Mouse (Mus musculus) hindbrain, embryonic 13.5 days (tissue): ENCODE measurements around the gene Espn. TPM values are rescaled to one million over a fixed set of nuclear protein-coding genes. Genes with fewer than 3 reads are reported as not detected.

ENCODE experiments used
- ATAC-seq: fragments of 200-750 bp; cut with Nextera tagmentation; 2 replicates; pipeline ENCODE4 v1.8.0; 2017; ENCODE audit warnings: moderate TSS enrichment; ENCODE audit not compliant: low FRiP score
- H3K27ac ChIP-seq: fragments of 300-500 bp; sonication (generic); 2 replicates; pipeline ENCODE4 v1.5.1; 2015; ENCODE audit warnings: inconsistent platforms, mild to moderate bottlenecking, moderate library complexity
- H3K27me3 ChIP-seq: fragments of 300-500 bp; sonication (generic); 2 replicates; pipeline ENCODE4 v1.6.1; 2015; ENCODE audit warnings: mild to moderate bottlenecking, inconsistent platforms
- H3K36me3 ChIP-seq: fragments of 300-500 bp; sonication (generic); 2 replicates; pipeline ENCODE4 v1.6.1; 2015; ENCODE audit warnings: mild to moderate bottlenecking, inconsistent platforms
- H3K4me1 ChIP-seq: fragments of 300-500 bp; sonication (generic); replicated peaks from 2 replicates; pipeline ENCODE4 v1.6.1; 2015; ENCODE audit warnings: inconsistent platforms
- H3K4me2 ChIP-seq: fragments of 300-500 bp; sonication (generic); 2 replicates; pipeline ENCODE4 v1.6.1; 2015; ENCODE audit warnings: inconsistent platforms, mild to moderate bottlenecking, moderate library complexity
- H3K4me3 ChIP-seq: fragments of 300-500 bp; sonication (generic); 2 replicates; pipeline ENCODE4 v1.5.1; 2015; ENCODE audit warnings: mild to moderate bottlenecking, inconsistent platforms
- H3K9ac ChIP-seq: fragments of 300-500 bp; sonication (generic); 2 replicates; pipeline ENCODE4 v1.6.1; 2015; ENCODE audit warnings: mild to moderate bottlenecking, inconsistent platforms
- H3K9me3 ChIP-seq: fragments of 300-500 bp; sonication (generic); 2 replicates; pipeline ENCODE4 v1.6.1; 2016; ENCODE audit warnings: inconsistent platforms
- WGBS: fragments of 180-500 bp; shearing (Covaris S2); methylation state at CpG from one replicate; pipeline ENCODE4 v1.1.7; 2015; 5-methylcytosine and 5-hydroxymethylcytosine counted together
- polyA plus RNA-seq: library from polyadenylated mRNA; unstranded; fragments of >200 nt; fragmentation: Nextera tagmentation; extraction: Ambion mirVana; gene quantifications from 2 replicates; pipeline ENCODE4 v1.2.1, GENCODE M21; 2015

The Espn gene
- 0.09 and 0.22 TPM in 2 replicates for polyA plus RNA-seq

DNA sequence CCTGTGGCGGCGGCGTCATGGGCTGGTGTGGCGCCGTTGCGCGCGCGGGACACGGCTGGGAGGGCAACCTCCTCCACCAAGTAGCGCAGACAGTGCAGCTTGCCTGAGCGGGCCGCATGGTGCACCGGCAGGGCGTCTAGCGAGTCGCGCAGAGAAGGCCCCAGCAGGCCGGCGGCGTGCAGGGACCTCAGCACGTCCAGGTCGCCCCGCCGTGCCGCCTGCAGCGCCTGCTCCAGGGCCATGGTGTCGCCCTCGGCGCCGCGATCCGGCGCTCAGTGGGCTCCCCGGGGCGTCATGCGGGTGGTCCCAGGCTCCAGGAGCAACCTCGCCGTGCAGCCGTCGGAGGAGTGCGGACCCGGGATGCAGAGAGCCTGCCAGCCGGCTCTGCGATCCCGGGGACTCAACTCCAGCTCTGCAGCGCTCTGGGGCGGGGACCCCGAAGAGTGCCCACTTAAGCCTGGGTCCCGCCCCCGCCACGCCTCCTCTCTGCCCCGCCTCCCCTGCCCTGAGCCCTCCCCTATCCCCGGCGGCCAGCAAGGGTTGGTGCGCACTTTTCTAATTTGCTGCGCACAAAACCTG is at the start of gene Espn:
Gene Espn (minus strand): TSS at position 406 of the 579 bp plus-strand sequence.
- Histone ChIP-seq H3K4me2 (peak within 1 kb of the TSS; percentile 50), H3K4me3 (peak within 1 kb of the TSS; percentile 34), H3K27ac (no peak within 1 kb of the TSS), H3K36me3 (no peaks in the 10 kb centered on the region), H3K4me1 (peaks cover 13% of the 10 kb centered on the region), H3K27me3 (peaks cover 88% of the 10 kb centered on the region), H3K9ac (no peak within 1 kb of the TSS; the same call in 1 of the 2 replicates), H3K9me3 (no peaks in the 10 kb centered on the region)
- under 1% methylated on average over 55 of the region's 57 CpGs for WGBS
- peak; percentile 65 for ATAC-seq

DNA sequence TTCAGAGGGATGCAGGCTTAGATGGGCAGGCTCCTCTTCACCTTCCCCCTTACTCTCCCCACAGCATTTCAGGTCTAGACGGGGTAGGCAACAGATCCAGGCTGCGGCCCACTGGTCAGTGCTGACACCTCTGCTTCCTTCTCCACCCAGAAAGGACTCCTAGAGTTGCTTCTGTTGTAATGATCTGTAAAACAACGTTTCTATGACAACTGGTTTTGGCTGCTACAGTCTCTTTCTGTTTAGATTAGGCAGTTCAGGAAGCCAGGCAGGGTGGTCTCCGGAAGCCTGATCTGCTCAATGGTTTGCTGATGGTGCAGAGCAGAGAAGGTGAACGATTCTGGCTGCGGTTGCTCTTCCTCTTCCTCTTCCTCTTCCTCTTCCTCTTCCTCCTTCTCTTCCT is 49.3 kb upstream of the Espn start:
- WGBS = 80% methylated on average over 6 of the region's 6 CpGs
- ATAC-seq = no peak

DNA sequence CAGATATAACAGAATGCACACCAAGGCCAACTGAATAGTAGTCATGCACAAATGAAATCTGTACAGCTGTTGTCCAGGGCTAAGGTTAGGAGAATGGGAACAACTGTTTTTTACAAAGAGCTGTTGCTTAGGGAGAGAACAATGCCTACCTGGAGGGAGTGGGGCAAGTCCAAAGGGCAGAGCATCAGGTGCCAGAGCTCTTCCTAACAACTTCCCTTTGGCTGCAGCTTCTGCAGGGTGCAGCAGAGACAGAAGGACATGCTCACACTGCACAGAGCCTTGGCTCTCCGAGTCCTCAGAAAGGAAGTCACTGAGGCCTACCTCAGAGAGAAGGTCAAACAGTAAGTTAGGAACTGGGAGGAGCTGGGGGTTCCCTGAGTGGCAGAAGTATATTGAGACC is 47.4 kb upstream of the Espn start:
- H3K4me1 ChIP-seq = peaks cover 15% of the 10 kb centered on the region
- H3K9me3 ChIP-seq = no peaks in the 10 kb centered on the region
- H3K4me3 ChIP-seq = no peak overlapping the region
- WGBS = 83% methylated on average over 1 of the region's 1 CpGs
- no peak for ATAC-seq
- no peak overlapping the region for H3K4me2 ChIP-seq
- no peaks in the 10 kb centered on the region for H3K36me3 ChIP-seq
- no peak overlapping the region for H3K9ac ChIP-seq
- 0 out of 2 replicates have a peak, but pooled peaks cover 3% of the 10 kb centered on the region for H3K27me3 ChIP-seq
- no peak overlapping the region for H3K27ac ChIP-seq

More for the DNA sequence above, 49.3 kb upstream of the Espn start:
- no peak overlapping the region for H3K9ac ChIP-seq
- no peak overlapping the region for H3K4me2 ChIP-seq
- no peaks in the 10 kb centered on the region for H3K9me3 ChIP-seq
- H3K27ac ChIP-seq = no peak overlapping the region
- no peak overlapping the region for H3K4me3 ChIP-seq
- H3K36me3 ChIP-seq = no peaks in the 10 kb centered on the region
- H3K4me1 ChIP-seq = peaks cover 27% of the 10 kb centered on the region
- 0 out of 2 replicates have a peak, but pooled peaks cover 3% of the 10 kb centered on the region for H3K27me3 ChIP-seq

DNA sequence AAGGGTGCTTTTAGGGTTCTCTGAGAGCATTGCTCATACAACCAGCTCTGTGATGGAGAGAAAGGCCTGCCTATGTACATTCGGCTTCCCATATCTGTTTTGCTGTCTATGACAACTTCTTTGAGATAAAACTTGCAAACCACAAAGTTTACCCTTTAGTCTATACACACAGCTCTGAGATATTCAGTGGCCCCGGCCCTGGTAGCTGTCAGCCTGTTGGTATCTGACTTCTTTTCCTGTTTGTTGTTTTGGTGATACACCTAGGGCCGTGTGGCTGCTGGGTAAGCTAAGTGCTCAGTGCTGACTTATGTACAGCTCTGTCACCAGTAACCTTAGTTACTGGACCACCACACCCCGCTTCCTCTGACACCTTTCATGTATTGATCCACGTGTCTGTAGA is 45.4 kb upstream of the Espn start:
- Histone ChIP-seq H3K36me3 (no peaks in the 10 kb centered on the region), H3K27me3 (0 out of 2 replicates have a peak, but pooled peaks cover 3% of the 10 kb centered on the region), H3K4me1 (peaks cover 18% of the 10 kb centered on the region), H3K9me3 (no peaks in the 10 kb centered on the region), H3K27ac (no peak overlapping the region), H3K9ac (no peak overlapping the region), H3K4me2 (no peak overlapping the region), H3K4me3 (no peak overlapping the region)
- no peak for ATAC-seq
- 86% methylated on average over 5 of the region's 5 CpGs for WGBS

- Histone ChIP-seq H3K4me3 (no peak overlapping the region), H3K4me2 (no peak overlapping the region), H3K9ac (no peak overlapping the region), H3K9me3 (no peaks in the 10 kb centered on the region), H3K4me1 (peaks cover 15% of the 10 kb centered on the region), H3K36me3 (no peaks in the 10 kb centered on the region), H3K27ac (no peak overlapping the region), H3K27me3 (0 out of 2 replicates have a peak, but pooled peaks cover 3% of the 10 kb centered on the region)
- 90% methylated on average over 8 of the region's 9 CpGs for WGBS
- no peak for ATAC-seq
Observed at GRCm38 (mm10) chr4:152196276-152196675, 44.1 kb upstream of the Espn start.

- peaks cover 25% of the 10 kb centered on the region for H3K4me1 ChIP-seq
- no peaks in the 10 kb centered on the region for H3K27me3 ChIP-seq
- WGBS = 94% methylated on average over 3 of the region's 3 CpGs
- no peak for ATAC-seq
- H3K4me2 ChIP-seq = no peak overlapping the region
- H3K4me3 ChIP-seq = no peak overlapping the region
- H3K27ac ChIP-seq = no peak overlapping the region
- H3K9me3 ChIP-seq = no peaks in the 10 kb centered on the region
- H3K36me3 ChIP-seq = no peaks in the 10 kb centered on the region
- no peak overlapping the region for H3K9ac ChIP-seq
Observed at GRCm38 (mm10) chr4:152194476-152195175, 42.5 kb upstream of the Espn start.

DNA sequence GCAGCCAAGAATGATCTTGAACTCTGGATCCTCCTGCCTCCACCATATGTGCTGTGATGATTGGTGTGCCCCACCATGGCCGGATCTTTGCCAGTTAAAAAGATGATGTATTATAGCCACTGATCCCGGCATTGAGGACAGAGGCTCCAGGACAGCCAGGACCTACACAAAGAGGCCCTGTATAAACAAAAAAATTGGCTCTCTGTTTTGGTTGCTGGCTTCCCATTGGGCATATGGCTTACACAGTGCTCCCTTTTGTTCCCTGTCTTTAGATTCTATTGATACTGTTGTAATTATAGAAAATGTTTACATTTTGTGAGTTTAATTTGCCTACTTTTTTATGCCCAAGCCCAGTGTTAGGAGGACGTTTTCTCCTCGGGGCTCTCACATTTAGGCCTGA is 40.4 kb upstream of the Espn start:
- peaks cover 27% of the 10 kb centered on the region for H3K4me1 ChIP-seq
- no peak overlapping the region for H3K4me2 ChIP-seq
- no peaks in the 10 kb centered on the region for H3K9me3 ChIP-seq
- 0 out of 2 replicates have a peak, but pooled peaks cover 4% of the 10 kb centered on the region for H3K36me3 ChIP-seq
- H3K27me3 ChIP-seq = no peaks in the 10 kb centered on the region
- H3K9ac ChIP-seq = no peak overlapping the region
- H3K27ac ChIP-seq = peak overlapping the region; percentile 56
- ATAC-seq = no peak
- H3K4me3 ChIP-seq = no peak overlapping the region
- WGBS = 39% methylated on average over 4 of the region's 4 CpGs

GRCm38 (mm10) chr4:152190701-152191100 is 38.5 kb upstream of the Espn start:
- 0 out of 2 replicates have a peak overlapping the region, but pooled peaks have one; percentile 40 for H3K27ac ChIP-seq
- no peak for ATAC-seq
- no peak overlapping the region for H3K4me3 ChIP-seq
- peaks cover 43% of the 10 kb centered on the region for H3K4me1 ChIP-seq
- H3K27me3 ChIP-seq = 0 out of 2 replicates have a peak, but pooled peaks cover 3% of the 10 kb centered on the region
- 79% methylated on average over 5 of the region's 5 CpGs for WGBS
- 0 out of 2 replicates have a peak, but pooled peaks cover 4% of the 10 kb centered on the region for H3K36me3 ChIP-seq
- no peaks in the 10 kb centered on the region for H3K9me3 ChIP-seq
- H3K4me2 ChIP-seq = no peak overlapping the region
- H3K9ac ChIP-seq = no peak overlapping the region

DNA sequence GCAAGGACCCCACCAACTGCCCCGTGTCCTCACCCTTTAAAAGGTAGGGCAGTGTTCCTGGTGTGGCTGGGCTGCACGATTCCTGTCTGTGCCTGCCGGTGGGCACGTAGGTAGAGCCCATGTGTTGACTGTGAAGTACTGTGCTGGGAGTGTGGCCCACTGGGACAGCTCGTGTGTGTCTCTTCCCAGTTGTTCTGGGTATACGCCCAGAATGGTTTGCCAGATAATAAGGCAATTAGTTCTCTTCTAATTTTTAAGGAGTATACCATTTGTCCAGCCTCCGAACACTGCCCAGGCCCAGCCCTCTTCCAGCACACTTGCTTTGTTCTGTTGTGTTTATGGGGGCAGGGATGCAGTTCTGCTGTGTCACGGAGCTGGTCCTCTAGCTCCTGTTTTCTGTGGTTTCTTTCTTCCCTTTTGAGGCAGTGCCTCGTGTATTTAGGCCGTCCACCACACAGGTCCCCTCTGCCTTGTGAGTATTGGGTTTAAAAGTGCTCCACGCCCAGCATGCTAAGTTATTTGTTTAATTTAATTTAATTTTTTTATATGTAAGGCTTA is 38.0 kb upstream of the Espn start:
- WGBS = 60% methylated on average over 11 of the region's 11 CpGs
- no peak overlapping the region for H3K4me3 ChIP-seq

DNA sequence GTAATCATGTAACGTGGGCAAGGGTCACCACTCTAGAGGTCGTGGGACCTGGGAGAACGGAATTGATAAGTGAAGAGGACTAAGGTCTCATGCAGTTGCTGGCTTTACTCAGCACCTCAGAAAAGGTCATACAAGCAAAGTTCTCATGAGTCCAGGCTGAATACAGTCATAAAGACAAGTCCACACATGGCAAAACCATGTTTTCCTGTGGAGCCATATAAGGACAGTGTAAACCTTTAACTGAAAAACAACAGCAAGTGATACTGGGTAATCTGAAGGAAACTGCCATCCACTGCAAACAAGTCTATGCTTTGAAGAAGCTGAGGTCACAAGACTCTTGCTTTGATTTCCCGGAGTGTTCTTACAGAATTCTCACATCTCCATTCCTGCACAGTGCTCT is 37.5 kb upstream of the Espn start:
- Histone ChIP-seq H3K4me2 (no peak overlapping the region), H3K9ac (no peak overlapping the region), H3K27ac (no peak overlapping the region), H3K4me1 (peaks cover 53% of the 10 kb centered on the region), H3K27me3 (0 out of 2 replicates have a peak, but pooled peaks cover 3% of the 10 kb centered on the region), H3K36me3 (0 out of 2 replicates have a peak, but pooled peaks cover 4% of the 10 kb centered on the region), H3K9me3 (no peaks in the 10 kb centered on the region), H3K4me3 (no peak overlapping the region)
- WGBS = 89% methylated on average over 4 of the region's 4 CpGs
- ATAC-seq = no peak

More for the DNA sequence above, 38.0 kb upstream of the Espn start:
- Histone ChIP-seq H3K9me3 (no peaks in the 10 kb centered on the region), H3K27me3 (0 out of 2 replicates have a peak, but pooled peaks cover 3% of the 10 kb centered on the region), H3K9ac (no peak overlapping the region), H3K4me1 (peaks cover 48% of the 10 kb centered on the region), H3K36me3 (0 out of 2 replicates have a peak, but pooled peaks cover 4% of the 10 kb centered on the region), H3K4me2 (no peak overlapping the region), H3K27ac (no peak overlapping the region)
- no peak for ATAC-seq

DNA sequence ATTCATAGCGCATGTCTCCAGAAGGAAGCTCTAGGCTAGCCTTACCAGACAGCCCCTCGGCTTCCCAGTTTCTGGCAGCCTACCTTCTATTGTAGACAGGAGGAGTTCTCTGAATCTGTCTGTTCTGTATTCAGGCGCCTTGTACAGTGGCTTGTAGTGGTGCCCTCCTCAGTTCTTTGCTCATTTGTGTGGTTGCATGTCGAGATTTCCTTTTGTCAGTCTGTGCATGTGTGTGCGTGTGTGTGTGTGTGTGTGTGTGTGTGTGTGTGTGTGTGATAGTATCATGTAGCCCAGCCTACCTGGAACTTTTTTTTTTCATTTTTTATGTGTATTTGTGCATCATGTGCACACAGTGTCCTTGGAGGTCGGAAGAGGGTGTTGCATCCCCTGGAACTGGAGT is 36.9 kb upstream of the Espn start:
- Histone ChIP-seq H3K9me3 (no peaks in the 10 kb centered on the region), H3K4me3 (no peak overlapping the region), H3K27me3 (0 out of 2 replicates have a peak, but pooled peaks cover 3% of the 10 kb centered on the region), H3K9ac (no peak overlapping the region), H3K4me1 (peaks cover 58% of the 10 kb centered on the region), H3K4me2 (no peak overlapping the region), H3K27ac (no peak overlapping the region), H3K36me3 (0 out of 2 replicates have a peak, but pooled peaks cover 4% of the 10 kb centered on the region)
- 93% methylated on average over 6 of the region's 6 CpGs for WGBS
- no peak for ATAC-seq

GRCm38 (mm10) chr4:152188651-152189050 is 36.5 kb upstream of the Espn start:
- Histone ChIP-seq H3K9me3 (no peaks in the 10 kb centered on the region), H3K27me3 (0 out of 2 replicates have a peak, but pooled peaks cover 3% of the 10 kb centered on the region), H3K4me3 (no peak overlapping the region), H3K9ac (no peak overlapping the region), H3K27ac (no peak overlapping the region), H3K4me2 (no peak overlapping the region), H3K4me1 (peaks cover 58% of the 10 kb centered on the region), H3K36me3 (0 out of 2 replicates have a peak, but pooled peaks cover 4% of the 10 kb centered on the region)
- ATAC-seq = no peak
- WGBS = 94% methylated on average over 2 of the region's 2 CpGs
